Mouse (Mus musculus): ENCODE measurements around the gene Pla2g4b.

The Pla2g4b gene

GRCm38 (mm10) chr2:120062248-120062647 is 29.0 kb downstream of the Pla2g4b start:
- DNase-seq (ENCODE audit: low spot score in 2 of 2) = no peak

GRCm38 (mm10) chr2:120064639-120065038 is 31.4 kb downstream of the Pla2g4b start:
- no peak for DNase-seq (ENCODE audit: low spot score in 2 of 2)

- DNase-seq (ENCODE audit: low spot score in 2 of 2) = peak in 1 of 2 experiments; percentile 49
These were observed 32.0 kb downstream of the Pla2g4b start for GRCm38 (mm10) chr2:120065243-120065642.

- DNase-seq (ENCODE audit: low spot score in 2 of 2) = no peak
These were observed 33.0 kb downstream of the Pla2g4b start for GRCm38 (mm10) chr2:120066224-120066623.

- no peak for DNase-seq (ENCODE audit: low spot score in 2 of 2)
These were observed 35.6 kb downstream of the Pla2g4b start for GRCm38 (mm10) chr2:120068555-120069465.

- DNase-seq (ENCODE audit: low spot score in 2 of 2) = peak; percentile 68 to 69
These were observed 36.3 kb downstream of the Pla2g4b start for GRCm38 (mm10) chr2:120069466-120069990.

- DNase-seq (ENCODE audit: low spot score in 2 of 2) = no peak
These were observed 40.9 kb downstream of the Pla2g4b start for GRCm38 (mm10) chr2:120074096-120074495.

- DNase-seq (ENCODE audit: low spot score in 2 of 2) = peak in 1 of 2 experiments; percentile 30
These were observed 43.0 kb downstream of the Pla2g4b start for GRCm38 (mm10) chr2:120076076-120076705.

GRCm38 (mm10) chr2:120082416-120082815 is 49.2 kb downstream of the Pla2g4b start:
- no peak for DNase-seq (ENCODE audit: low spot score in 2 of 2)

- DNase-seq (ENCODE audit: low spot score in 2 of 2) = no peak
These were observed 51.6 kb downstream of the Pla2g4b start for GRCm38 (mm10) chr2:120084593-120085361.

- no peak for DNase-seq (ENCODE audit: low spot score in 2 of 2)
These were observed 52.8 kb downstream of the Pla2g4b start for GRCm38 (mm10) chr2:120086038-120086437.

- no peak for DNase-seq (ENCODE audit: low spot score in 2 of 2)
These were observed 54.2 kb downstream of the Pla2g4b start for GRCm38 (mm10) chr2:120087391-120087790.

- no peak for DNase-seq (ENCODE audit: low spot score in 2 of 2)
These were observed 54.7 kb downstream of the Pla2g4b start for GRCm38 (mm10) chr2:120087897-120088296.

GRCm38 (mm10) chr2:120090979-120091378 is 57.8 kb downstream of the Pla2g4b start:
- DNase-seq (ENCODE audit: low spot score in 2 of 2) = no peak
